Mouse (Mus musculus): ENCODE results near the gene Vps53. TPM values are rescaled to one million over a fixed set of nuclear protein-coding genes. Genes with fewer than 3 reads are reported as not detected.

Vps53 gene
- total and polyA plus RNA-seq, 3 experiments = 16.4 to 25.1 (median 24.3) TPM

DNA sequence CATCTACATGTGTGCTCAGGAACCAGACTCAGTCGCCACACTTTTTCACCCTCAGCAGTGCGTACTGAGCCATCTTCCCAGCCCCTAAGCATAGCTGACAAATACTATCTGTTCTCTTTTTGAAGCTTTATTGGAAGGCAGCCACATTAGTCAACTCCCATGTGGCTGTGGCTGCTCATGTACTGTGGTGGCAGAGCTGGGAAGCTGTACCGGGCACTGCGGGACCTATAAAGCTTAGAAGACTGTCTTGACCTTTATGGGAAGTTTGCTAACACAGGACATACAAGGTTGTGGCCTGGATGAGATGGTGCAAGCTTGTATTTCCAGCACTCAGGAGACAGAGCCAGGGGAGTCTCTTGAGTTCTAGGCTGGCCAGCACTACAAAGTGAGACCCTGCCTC is 12.8 kb downstream of the Vps53 start:
- Histone ChIP-seq H3K36me3 (ENCODE audit: control insufficient read depth, insufficient read depth, low read length) (no peaks in the 10 kb centered on the region), H3K4me1 (ENCODE audit: control insufficient read depth, insufficient read depth, low read length) (peaks cover 7% of the 10 kb centered on the region), H3K4me3 (no peak overlapping the region), H3K79me2 (replicated peaks; ENCODE audit: control insufficient read depth, insufficient read depth, low read length) (no peaks in the 10 kb centered on the region), H3K27ac (no peak overlapping the region; the same call in 1 of the 2 replicates), H3K27me3 (ENCODE audit: control insufficient read depth, insufficient read depth, low read length) (no peaks in the 10 kb centered on the region), H3K9ac (ENCODE audit: low read depth, low read length) (no peak overlapping the region)
- WGBS = 55% methylated on average over 4 of the region's 4 CpGs
- DNase-seq = no peak
- intact Hi-C loops (cut with DNase I) = loop anchor here (1.0 to 5.0 kb wide), 7 partner anchors 34 to 452 kb away; partner anchors contain the start of gene Rflnb
- no peak for TF ChIP-seq POLR2A (IDR thresholded peaks at IDR 0.05; ENCODE audit: insufficient read depth, low read depth, low read length)
- TF ChIP-seq CTCF (IDR thresholded peaks at IDR 0.05) = no peak
- no peak for TF ChIP-seq EP300 (IDR thresholded peaks at IDR 0.05; ENCODE audit: insufficient read depth, low read depth, low read length)

DNA sequence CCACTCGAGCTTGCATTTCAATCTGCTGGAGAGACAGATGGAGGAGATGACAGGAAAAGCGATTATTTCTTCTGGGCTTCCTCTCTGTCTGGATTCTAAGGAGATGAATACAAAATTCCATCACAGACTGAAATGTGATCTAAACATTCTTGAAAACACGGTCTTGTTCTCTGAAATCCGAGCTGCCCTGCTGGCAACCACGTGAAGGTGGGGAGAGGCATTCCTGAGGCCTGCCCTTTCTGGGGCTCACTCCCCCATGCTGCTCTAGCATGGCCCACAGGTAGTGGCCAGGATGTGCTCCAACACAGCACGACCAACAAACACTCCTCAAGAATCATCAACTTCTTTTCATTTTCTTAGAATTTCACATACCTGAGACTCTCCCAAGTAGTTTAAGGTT is 19.2 kb downstream of the Vps53 start:
- H3K27me3 ChIP-seq (ENCODE audit: control insufficient read depth, insufficient read depth, low read length) = no peaks in the 10 kb centered on the region
- H3K4me1 ChIP-seq (ENCODE audit: control insufficient read depth, insufficient read depth, low read length) = no peaks in the 10 kb centered on the region
- DNase-seq = no peak
- TF ChIP-seq POLR2A (IDR thresholded peaks at IDR 0.05; ENCODE audit: insufficient read depth, low read depth, low read length) (no peak), EP300 (IDR thresholded peaks at IDR 0.05; ENCODE audit: insufficient read depth, low read depth, low read length) (no peak), CTCF (IDR thresholded peaks at IDR 0.05) (no peak)
- H3K36me3 ChIP-seq (ENCODE audit: control insufficient read depth, insufficient read depth, low read length) = no peaks in the 10 kb centered on the region
- H3K4me3 ChIP-seq = no peak overlapping the region
- intact Hi-C loops (cut with DNase I) = no loop called here
- no peak overlapping the region for H3K9ac ChIP-seq (ENCODE audit: low read depth, low read length)
- H3K79me2 ChIP-seq (replicated peaks; ENCODE audit: control insufficient read depth, insufficient read depth, low read length) = no peaks in the 10 kb centered on the region
- WGBS = 54% methylated on average over 6 of the region's 6 CpGs
- no peak overlapping the region for H3K27ac ChIP-seq

DNA sequence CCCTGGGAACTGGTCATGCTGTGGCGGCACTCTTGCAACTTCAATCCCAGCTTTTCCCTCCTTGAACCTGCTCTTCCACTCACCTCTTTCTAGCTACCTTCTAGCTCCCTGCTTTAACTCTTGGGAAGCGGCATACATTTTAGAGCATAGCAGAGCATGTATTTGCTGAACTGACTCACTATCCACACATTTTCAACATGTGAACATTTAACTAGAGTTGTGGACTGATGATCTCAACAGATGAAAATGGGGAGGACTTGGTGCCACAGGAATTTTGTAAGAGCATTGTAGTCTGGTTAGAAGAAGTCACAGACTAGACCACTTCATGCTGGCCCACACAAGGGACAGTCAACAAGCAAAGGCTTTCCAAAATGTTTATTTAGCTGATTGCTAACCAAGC is 21.1 kb downstream of the Vps53 start:
- H3K36me3 ChIP-seq (ENCODE audit: control insufficient read depth, insufficient read depth, low read length) = no peaks in the 10 kb centered on the region
- DNase-seq = no peak

DNA sequence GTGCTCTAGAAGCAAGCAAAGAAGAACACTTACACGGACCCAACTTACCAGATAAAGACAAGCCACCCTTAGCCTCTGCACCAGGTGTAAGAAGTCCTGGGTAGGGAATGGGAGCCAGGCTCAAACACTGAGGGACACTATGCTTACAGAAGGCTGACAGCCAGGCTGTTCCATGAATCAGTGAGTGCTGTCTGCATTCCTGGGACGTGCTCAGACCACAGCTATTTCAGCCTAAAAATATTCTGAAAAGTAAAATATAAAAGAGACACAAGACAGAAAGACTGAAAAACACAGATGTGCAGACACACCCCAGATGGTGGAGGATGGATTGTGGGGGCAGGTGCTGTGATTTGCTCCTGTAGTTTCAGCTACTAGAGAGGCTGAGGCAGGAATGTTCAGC is 24.6 kb downstream of the Vps53 start:
- WGBS = 89% methylated on average over 2 of the region's 2 CpGs

More for the DNA sequence above, 21.1 kb downstream of the Vps53 start:
- no peak overlapping the region for H3K9ac ChIP-seq (ENCODE audit: low read depth, low read length)
- H3K4me3 ChIP-seq = no peak overlapping the region
- no peak for TF ChIP-seq CTCF (IDR thresholded peaks at IDR 0.05)
- TF ChIP-seq POLR2A (IDR thresholded peaks at IDR 0.05; ENCODE audit: insufficient read depth, low read depth, low read length) = no peak
- no peak for TF ChIP-seq EP300 (IDR thresholded peaks at IDR 0.05; ENCODE audit: insufficient read depth, low read depth, low read length)
- intact Hi-C loops (cut with DNase I) = no loop called here
- no peaks in the 10 kb centered on the region for H3K4me1 ChIP-seq (ENCODE audit: control insufficient read depth, insufficient read depth, low read length)
- whole genome bisulfite sequencing = 93% methylated on average over 2 of the region's 2 CpGs
- H3K27ac ChIP-seq = no peak overlapping the region
- H3K79me2 ChIP-seq (replicated peaks; ENCODE audit: control insufficient read depth, insufficient read depth, low read length) = no peaks in the 10 kb centered on the region
- no peaks in the 10 kb centered on the region for H3K27me3 ChIP-seq (ENCODE audit: control insufficient read depth, insufficient read depth, low read length)

DNA sequence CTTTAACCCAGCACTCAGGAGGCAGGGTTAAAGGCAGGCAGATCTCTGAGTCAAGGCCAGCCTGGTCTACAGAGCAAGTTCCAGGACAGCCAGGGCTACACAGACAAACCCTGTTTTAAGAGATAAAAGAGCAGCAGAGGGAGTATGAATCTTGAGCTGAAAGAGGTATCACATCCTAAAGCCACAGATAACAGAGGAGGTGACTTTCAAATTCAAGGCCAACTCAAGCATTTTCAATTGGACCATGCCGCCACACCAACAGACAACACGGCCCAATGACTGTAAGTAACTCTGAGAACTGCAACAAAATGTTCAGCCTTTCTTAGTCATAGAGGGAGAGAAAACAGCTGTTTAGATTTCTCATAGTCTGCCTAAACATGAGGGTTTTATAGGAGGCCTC is 25.2 kb downstream of the Vps53 start:
- DNase-seq = no peak

More for the DNA sequence above, 24.6 kb downstream of the Vps53 start:
- no peaks in the 10 kb centered on the region for H3K27me3 ChIP-seq (ENCODE audit: control insufficient read depth, insufficient read depth, low read length)
- no peak for DNase-seq
- TF ChIP-seq CTCF (IDR thresholded peaks at IDR 0.05) (no peak), EP300 (IDR thresholded peaks at IDR 0.05; ENCODE audit: insufficient read depth, low read depth, low read length) (no peak), POLR2A (IDR thresholded peaks at IDR 0.05; ENCODE audit: insufficient read depth, low read depth, low read length) (no peak)
- H3K79me2 ChIP-seq (replicated peaks; ENCODE audit: control insufficient read depth, insufficient read depth, low read length) = no peaks in the 10 kb centered on the region
- no peak overlapping the region for H3K27ac ChIP-seq
- intact Hi-C loops (cut with DNase I) = no loop called here
- H3K36me3 ChIP-seq (ENCODE audit: control insufficient read depth, insufficient read depth, low read length) = peaks cover 8% of the 10 kb centered on the region; the same call in 1 of the 2 replicates
- no peaks in the 10 kb centered on the region for H3K4me1 ChIP-seq (ENCODE audit: control insufficient read depth, insufficient read depth, low read length)
- no peak overlapping the region for H3K4me3 ChIP-seq
- H3K9ac ChIP-seq (ENCODE audit: low read depth, low read length) = no peak overlapping the region

DNA sequence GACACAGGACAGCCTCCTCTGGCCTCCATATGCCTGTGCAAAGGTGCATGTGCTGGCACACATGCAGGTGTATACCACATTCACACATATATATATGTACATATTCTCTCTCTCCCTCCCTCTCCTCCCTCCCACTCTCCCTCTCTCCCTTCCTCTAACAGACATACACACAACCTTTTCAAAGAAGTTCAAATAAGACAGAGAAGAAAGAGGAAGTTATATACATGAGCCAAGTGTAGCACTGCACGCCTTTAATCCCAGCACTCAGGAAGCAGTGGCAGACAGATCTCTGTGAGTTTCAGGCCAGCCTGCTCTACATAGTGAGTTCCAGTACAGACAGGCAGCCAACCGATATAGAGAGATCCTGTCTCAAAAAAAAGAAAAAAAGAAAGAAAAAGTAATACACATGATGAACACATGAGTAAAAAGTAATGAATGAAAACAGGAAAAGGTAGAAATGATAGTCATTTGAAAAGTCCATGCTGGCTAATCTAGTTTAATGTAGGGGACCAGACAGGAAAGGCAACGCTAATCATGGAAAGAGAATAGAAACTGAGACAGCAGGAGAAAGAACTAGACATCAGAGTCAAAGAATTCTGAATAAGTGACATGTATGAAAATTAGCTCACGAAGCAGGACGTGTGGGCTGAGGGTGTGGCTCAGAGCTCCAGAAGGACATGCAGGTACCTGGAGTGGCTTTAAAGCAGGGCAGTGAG is 26.1 kb downstream of the Vps53 start:
- intact Hi-C loops (cut with DNase I) = no loop called here

More for the DNA sequence above, 25.2 kb downstream of the Vps53 start:
- no peak for TF ChIP-seq CTCF (IDR thresholded peaks at IDR 0.05)
- no peak for TF ChIP-seq POLR2A (IDR thresholded peaks at IDR 0.05; ENCODE audit: insufficient read depth, low read depth, low read length)
- TF ChIP-seq EP300 (IDR thresholded peaks at IDR 0.05; ENCODE audit: insufficient read depth, low read depth, low read length) = no peak
- no peaks in the 10 kb centered on the region for H3K27me3 ChIP-seq (ENCODE audit: control insufficient read depth, insufficient read depth, low read length)
- no peak overlapping the region for H3K4me3 ChIP-seq
- WGBS = 87% methylated on average over 2 of the region's 2 CpGs
- intact Hi-C loops (cut with DNase I) = no loop called here
- no peaks in the 10 kb centered on the region for H3K4me1 ChIP-seq (ENCODE audit: control insufficient read depth, insufficient read depth, low read length)
- peaks cover 8% of the 10 kb centered on the region; the same call in 1 of the 2 replicates for H3K36me3 ChIP-seq (ENCODE audit: control insufficient read depth, insufficient read depth, low read length)
- H3K9ac ChIP-seq (ENCODE audit: low read depth, low read length) = no peak overlapping the region
- no peaks in the 10 kb centered on the region for H3K79me2 ChIP-seq (replicated peaks; ENCODE audit: control insufficient read depth, insufficient read depth, low read length)
- no peak overlapping the region for H3K27ac ChIP-seq

More for the DNA sequence above, 26.1 kb downstream of the Vps53 start:
- Histone ChIP-seq H3K9ac (ENCODE audit: low read depth, low read length) (no peak overlapping the region), H3K4me1 (ENCODE audit: control insufficient read depth, insufficient read depth, low read length) (no peaks in the 10 kb centered on the region), H3K79me2 (replicated peaks; ENCODE audit: control insufficient read depth, insufficient read depth, low read length) (no peaks in the 10 kb centered on the region), H3K4me3 (no peak overlapping the region), H3K27me3 (ENCODE audit: control insufficient read depth, insufficient read depth, low read length) (no peaks in the 10 kb centered on the region), H3K27ac (no peak overlapping the region), H3K36me3 (ENCODE audit: control insufficient read depth, insufficient read depth, low read length) (peaks cover 8% of the 10 kb centered on the region; the same call in 1 of the 2 replicates)
- DNase-seq = no peak
- no peak for TF ChIP-seq EP300 (IDR thresholded peaks at IDR 0.05; ENCODE audit: insufficient read depth, low read depth, low read length)
- TF ChIP-seq CTCF (IDR thresholded peaks at IDR 0.05) = no peak
- TF ChIP-seq POLR2A (IDR thresholded peaks at IDR 0.05; ENCODE audit: insufficient read depth, low read depth, low read length) = no peak
- 68% methylated on average over 5 of the region's 5 CpGs for WGBS

All from heart, adult 2 months (tissue).